Mouse (Mus musculus) stomach, embryonic 14.5 days (tissue): ENCODE measurements at regions not wholly inside any gene's neighbourhood (a gene's known extent, or its start where the extent isn't known, plus 50 kb on each side); places are given as distances from the start of the nearest gene placed in this dataset.

Experiments used
- ATAC-seq: fragments of 200-750 bp; cut with Nextera tagmentation; 2 replicates; pipeline ENCODE4 v1.8.0; 2017; ENCODE audit warnings: low read depth, moderate TSS enrichment; ENCODE audit not compliant: insufficient number of reproducible peaks, insufficient read depth, low FRiP score
- H3K27ac ChIP-seq: fragments of 300-500 bp; sonication (generic); 2 replicates; pipeline ENCODE4 v1.5.1; 2014; ENCODE audit warnings: mild to moderate bottlenecking, low read length, moderate library complexity, mixed read lengths
- H3K27me3 ChIP-seq: fragments of 300-500 bp; sonication (generic); 2 replicates; pipeline ENCODE4 v1.6.1; 2014; ENCODE audit warnings: low read length, control low read depth, mixed read lengths; ENCODE audit not compliant: control insufficient read depth, insufficient read depth
- H3K36me3 ChIP-seq: fragments of 300-500 bp; sonication (generic); 2 replicates; pipeline ENCODE4 v1.6.1; 2014; ENCODE audit warnings: mild to moderate bottlenecking, control low read depth, low read length, moderate library complexity, mixed read lengths; ENCODE audit not compliant: control insufficient read depth, insufficient read depth
- H3K4me1 ChIP-seq: fragments of 300-500 bp; sonication (generic); 2 replicates; pipeline ENCODE4 v1.6.1; 2014; ENCODE audit warnings: low read length, control low read depth, mixed read lengths; ENCODE audit not compliant: control insufficient read depth, insufficient read depth
- H3K4me2 ChIP-seq: fragments of 300-500 bp; sonication (generic); replicated peaks from 2 replicates; pipeline ENCODE4 v1.6.1; 2014; ENCODE audit warnings: low read depth, low read length, control low read depth
- H3K4me3 ChIP-seq: fragments of 300-500 bp; sonication (generic); 2 replicates; pipeline ENCODE4 v1.5.1; 2014; ENCODE audit warnings: low read depth, low read length, control low read depth
- H3K9ac ChIP-seq: fragments of 300-500 bp; sonication (generic); replicated peaks from 2 replicates; pipeline ENCODE4 v1.6.1; 2014; ENCODE audit warnings: low read depth, mild to moderate bottlenecking, control low read depth, low read length, moderate library complexity, mixed read lengths
- H3K9me3 ChIP-seq: fragments of 300-500 bp; sonication (generic); 2 replicates; pipeline ENCODE4 v1.6.1; 2016; ENCODE audit warnings: low read depth, low read length, control low read depth; ENCODE audit not compliant: control insufficient read depth
- WGBS: fragments of 180-500 bp; shearing (Covaris S2); extraction: QIAGEN DNeasy Blood & Tissue Kit; methylation state at CpG from one replicate; pipeline ENCODE4 v1.1.7; 2014; 5-methylcytosine and 5-hydroxymethylcytosine counted together

DNA sequence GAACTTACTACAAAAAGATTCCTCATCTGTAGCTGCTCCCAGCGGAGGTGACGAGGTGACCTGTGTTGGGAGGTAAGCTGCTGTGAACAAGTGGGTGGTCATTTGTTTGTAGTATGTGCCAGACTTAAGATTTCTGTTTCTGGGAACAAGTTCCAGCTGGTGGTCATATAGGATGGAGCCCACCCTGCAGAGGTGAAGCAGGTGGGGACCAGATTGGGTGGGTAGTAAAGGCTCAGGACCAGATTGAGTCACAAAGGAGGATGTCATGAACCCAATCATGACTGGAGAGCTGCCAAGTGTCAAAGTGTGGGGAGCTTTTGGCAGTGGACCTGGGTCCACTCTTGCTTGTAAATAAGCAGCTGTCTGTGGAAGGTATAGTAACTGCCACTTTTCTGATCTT is 149.0 kb upstream of the D16Ertd472e start:
- H3K27ac ChIP-seq = no peak overlapping the region

GRCm38 (mm10) chr16:78709943-78710342 is 133.4 kb upstream of the D16Ertd472e start:
- Histone ChIP-seq H3K27ac (no peak overlapping the region), H3K4me2 (no peak overlapping the region), H3K9me3 (no peaks in the 10 kb centered on the region), H3K27me3 (no peaks in the 10 kb centered on the region), H3K9ac (no peak overlapping the region), H3K36me3 (no peaks in the 10 kb centered on the region), H3K4me1 (no peaks in the 10 kb centered on the region), H3K4me3 (no peak overlapping the region)
- 83% methylated on average over 7 of the region's 7 CpGs for WGBS
- ATAC-seq = no peak

More for the DNA sequence above, 149.0 kb upstream of the D16Ertd472e start:
- Histone ChIP-seq H3K9me3 (no peaks in the 10 kb centered on the region), H3K4me2 (no peak overlapping the region), H3K9ac (no peak overlapping the region), H3K4me3 (no peak overlapping the region), H3K36me3 (no peaks in the 10 kb centered on the region), H3K27me3 (no peaks in the 10 kb centered on the region), H3K4me1 (no peaks in the 10 kb centered on the region)
- ATAC-seq = 0 out of 2 replicates have a peak, but pooled peaks have one; percentile 42
- WGBS = 70% methylated on average over 2 of the region's 2 CpGs

- no peak overlapping the region for H3K4me2 ChIP-seq
- no peaks in the 10 kb centered on the region for H3K4me1 ChIP-seq
- H3K27ac ChIP-seq = no peak overlapping the region
- no peak overlapping the region for H3K9ac ChIP-seq
- no peak for ATAC-seq
- H3K4me3 ChIP-seq = no peak overlapping the region
- no peaks in the 10 kb centered on the region for H3K9me3 ChIP-seq
- WGBS = 72% methylated on average over 4 of the region's 4 CpGs
- no peaks in the 10 kb centered on the region for H3K36me3 ChIP-seq
- no peaks in the 10 kb centered on the region for H3K27me3 ChIP-seq
Measured at GRCm38 (mm10) chr16:78707566-78707965, 131.1 kb upstream of the D16Ertd472e start.

DNA sequence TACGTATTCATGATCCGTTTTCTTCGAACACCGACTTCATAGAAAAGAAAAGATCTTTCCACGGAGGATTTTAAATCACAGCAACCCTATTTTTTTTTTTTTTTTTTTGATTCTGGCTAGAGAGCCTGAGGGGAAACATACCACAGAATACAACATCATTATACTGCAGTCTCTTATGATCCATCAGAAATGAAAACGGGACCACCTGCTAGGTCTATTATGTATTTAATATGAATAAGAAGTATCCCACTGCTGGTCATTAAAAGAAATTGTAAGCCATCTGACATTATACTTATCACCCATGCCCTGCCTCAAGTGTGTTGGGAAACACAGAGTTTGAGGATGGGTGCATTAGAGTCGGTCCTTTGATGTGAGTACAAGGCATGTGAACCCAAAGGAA is 130.7 kb upstream of the D16Ertd472e start:
- H3K9me3 ChIP-seq = no peaks in the 10 kb centered on the region
- H3K27ac ChIP-seq = no peak overlapping the region
- H3K9ac ChIP-seq = no peak overlapping the region
- ATAC-seq = no peak
- no peaks in the 10 kb centered on the region for H3K4me1 ChIP-seq
- WGBS = 88% methylated on average over 7 of the region's 7 CpGs
- no peaks in the 10 kb centered on the region for H3K36me3 ChIP-seq
- no peak overlapping the region for H3K4me3 ChIP-seq
- no peaks in the 10 kb centered on the region for H3K27me3 ChIP-seq
- H3K4me2 ChIP-seq = no peak overlapping the region

DNA sequence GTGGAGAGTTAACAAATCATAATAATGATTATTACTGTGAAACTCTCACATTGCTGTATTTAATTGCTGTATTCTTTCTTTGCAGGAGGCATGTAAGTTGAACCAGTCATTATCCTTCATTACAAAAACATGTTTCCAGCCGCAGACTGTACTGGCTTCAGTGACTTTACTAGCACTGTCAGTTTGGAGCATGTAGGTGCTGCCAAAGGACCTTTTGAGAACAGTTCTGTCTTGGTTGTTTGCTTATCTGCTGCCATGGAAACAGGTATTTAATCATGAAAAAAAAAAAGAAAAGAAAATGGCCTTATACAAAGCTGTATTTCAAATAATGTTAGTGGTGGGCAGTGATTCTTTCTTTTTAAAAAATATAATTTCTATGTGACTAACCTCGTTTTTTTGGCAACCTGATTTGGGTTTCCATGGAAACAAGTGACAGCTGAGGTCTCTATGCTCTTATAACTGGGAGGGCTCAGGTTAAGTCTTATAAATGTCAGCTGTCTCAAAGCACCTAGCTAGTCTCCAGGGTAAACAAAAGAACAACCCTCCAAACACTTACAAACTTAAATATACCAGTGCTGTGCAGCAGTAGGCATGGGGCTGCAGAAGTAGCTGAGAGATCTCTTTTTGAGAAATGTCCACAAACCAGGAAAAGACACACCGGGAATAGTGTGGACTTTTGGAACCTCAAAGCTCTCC is 121.2 kb upstream of the D16Ertd472e start:
- Histone ChIP-seq H3K9me3 (no peaks in the 10 kb centered on the region), H3K27me3 (no peaks in the 10 kb centered on the region), H3K4me1 (no peaks in the 10 kb centered on the region), H3K4me2 (no peak overlapping the region), H3K27ac (no peak overlapping the region), H3K36me3 (no peaks in the 10 kb centered on the region), H3K9ac (no peak overlapping the region), H3K4me3 (no peak overlapping the region)
- 56% methylated on average over 3 of the region's 3 CpGs for WGBS
- ATAC-seq = no peak

DNA sequence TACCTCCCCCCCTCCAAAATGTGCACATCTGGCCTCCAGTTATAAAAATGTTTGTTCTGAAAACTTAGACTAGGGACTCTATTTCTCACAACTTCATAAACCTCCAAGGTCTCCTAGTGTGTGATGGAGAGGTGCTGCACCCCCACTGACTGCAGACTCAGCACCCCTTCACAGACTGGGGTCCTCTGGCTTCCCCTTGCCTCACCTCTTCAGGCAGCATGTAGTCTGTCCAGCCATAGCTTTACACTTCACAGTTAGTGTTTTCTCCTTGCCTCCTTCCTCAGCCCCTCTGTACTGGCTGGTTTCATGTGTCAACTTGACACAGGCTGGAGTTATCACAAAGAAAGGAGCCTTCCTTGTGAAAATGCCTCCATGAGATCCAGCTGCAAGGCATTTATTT is 111.7 kb upstream of the D16Ertd472e start:
- no peak for ATAC-seq
- no peaks in the 10 kb centered on the region for H3K27me3 ChIP-seq
- H3K4me2 ChIP-seq = no peak overlapping the region
- H3K4me3 ChIP-seq = no peak overlapping the region
- no peak overlapping the region for H3K27ac ChIP-seq
- no peaks in the 10 kb centered on the region for H3K36me3 ChIP-seq
- H3K4me1 ChIP-seq = no peaks in the 10 kb centered on the region
- no peak overlapping the region for H3K9ac ChIP-seq
- H3K9me3 ChIP-seq = no peaks in the 10 kb centered on the region

GRCm38 (mm10) chr16:78685160-78685559 is 108.7 kb upstream of the D16Ertd472e start:
- 50% methylated on average over 1 of the region's 1 CpGs for WGBS
- no peak overlapping the region for H3K27ac ChIP-seq
- no peaks in the 10 kb centered on the region for H3K27me3 ChIP-seq
- H3K9ac ChIP-seq = no peak overlapping the region
- ATAC-seq = no peak
- no peak overlapping the region for H3K4me2 ChIP-seq
- no peaks in the 10 kb centered on the region for H3K36me3 ChIP-seq
- no peaks in the 10 kb centered on the region for H3K9me3 ChIP-seq
- H3K4me1 ChIP-seq = no peaks in the 10 kb centered on the region
- H3K4me3 ChIP-seq = no peak overlapping the region

DNA sequence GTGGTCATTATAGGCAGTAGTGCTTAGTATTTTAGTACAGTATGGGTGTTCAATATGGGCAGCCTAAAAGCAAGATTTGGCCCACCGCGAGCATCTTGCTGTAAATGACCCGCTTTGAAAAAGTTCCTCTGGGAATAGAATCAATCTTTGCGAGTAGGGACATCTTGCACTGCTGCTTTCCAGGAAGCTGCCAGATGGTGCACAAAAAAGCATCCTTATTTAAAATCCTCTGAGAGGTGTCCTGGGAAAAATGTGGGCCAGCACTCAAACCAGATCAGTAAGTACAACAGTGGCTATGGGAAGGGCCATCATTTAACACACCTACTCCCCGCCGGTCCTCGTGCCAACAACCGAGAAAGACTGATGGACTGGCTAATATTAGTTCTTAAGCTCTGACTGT is 107.5 kb upstream of the D16Ertd472e start:
- Histone ChIP-seq H3K9me3 (no peaks in the 10 kb centered on the region), H3K4me3 (no peak overlapping the region), H3K36me3 (no peaks in the 10 kb centered on the region), H3K4me2 (no peak overlapping the region), H3K4me1 (no peaks in the 10 kb centered on the region), H3K9ac (no peak overlapping the region), H3K27ac (no peak overlapping the region), H3K27me3 (no peaks in the 10 kb centered on the region)
- WGBS = 62% methylated on average over 8 of the region's 8 CpGs
- no peak for ATAC-seq

DNA sequence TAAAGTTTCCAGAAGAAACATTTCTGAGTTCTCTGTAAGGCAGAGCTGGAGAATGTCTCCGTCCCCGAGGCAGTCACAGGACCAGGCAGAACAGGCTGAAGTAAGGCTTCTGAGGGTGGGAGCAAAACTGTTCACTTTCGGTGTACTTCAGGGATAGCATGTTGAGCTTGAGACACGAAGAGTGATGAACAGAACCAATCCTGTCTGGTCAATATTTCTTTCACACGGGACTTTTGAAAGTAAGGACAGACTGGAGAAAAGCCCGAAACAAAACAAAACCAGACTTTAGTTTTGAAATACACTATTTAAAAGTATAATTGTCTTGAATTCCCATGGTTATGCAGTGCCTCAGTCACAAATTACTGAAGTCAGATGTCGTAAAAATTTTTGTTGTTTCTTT is 84.6 kb upstream of the D16Ertd472e start:
- H3K4me3 ChIP-seq = no peak overlapping the region
- H3K27ac ChIP-seq = no peak overlapping the region
- 73% methylated on average over 7 of the region's 7 CpGs for WGBS
- H3K4me1 ChIP-seq = no peaks in the 10 kb centered on the region
- no peaks in the 10 kb centered on the region for H3K9me3 ChIP-seq
- no peaks in the 10 kb centered on the region for H3K36me3 ChIP-seq
- H3K27me3 ChIP-seq = no peaks in the 10 kb centered on the region
- no peak overlapping the region for H3K9ac ChIP-seq
- no peak overlapping the region for H3K4me2 ChIP-seq
- ATAC-seq = no peak
